Mouse (Mus musculus): ENCODE data around the gene Gbe1.

Gene Gbe1

DNA sequence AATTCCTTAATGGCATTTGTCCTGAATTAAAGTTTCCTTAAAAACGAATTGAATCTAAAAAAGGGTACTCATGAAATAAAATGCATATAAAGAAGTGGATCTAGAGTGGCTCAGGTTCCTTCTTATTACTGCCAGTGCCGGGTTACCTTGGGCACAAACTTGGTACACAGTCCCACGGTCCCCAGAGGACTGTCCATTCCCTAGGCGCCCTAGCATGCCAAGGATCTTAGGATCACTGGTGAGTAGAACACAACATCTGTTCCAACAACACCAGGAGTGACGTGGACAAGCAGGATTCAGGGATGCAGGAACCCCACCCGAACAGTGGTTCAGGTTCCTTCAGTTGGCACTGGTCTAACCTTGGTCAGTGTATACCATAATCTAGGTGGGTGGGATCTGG lies 44.6 kb downstream of the Gbe1 start:
- no peak for DNase-seq (ENCODE audit: low spot score)

DNA sequence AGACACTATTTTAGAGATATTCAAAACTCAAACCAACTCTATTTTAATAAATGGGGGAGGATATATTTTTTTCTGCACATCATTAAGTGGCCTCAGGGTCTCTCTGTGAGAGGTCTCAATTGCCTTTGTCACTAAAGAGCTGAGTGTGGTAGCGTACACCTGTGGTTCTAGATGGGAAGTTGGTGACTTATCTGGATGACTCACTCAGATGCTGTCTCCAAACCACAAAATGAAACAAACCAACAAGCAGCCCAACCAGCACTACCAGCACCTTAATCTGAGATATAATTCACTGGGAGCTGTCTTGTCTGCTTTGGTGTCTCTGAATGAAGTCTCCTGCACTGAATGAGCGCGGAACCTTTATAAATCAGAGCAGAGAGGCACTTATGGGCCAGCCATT lies 51.5 kb downstream of the Gbe1 start:
- peak; percentile 6 for DNase-seq (ENCODE audit: low spot score)

DNA sequence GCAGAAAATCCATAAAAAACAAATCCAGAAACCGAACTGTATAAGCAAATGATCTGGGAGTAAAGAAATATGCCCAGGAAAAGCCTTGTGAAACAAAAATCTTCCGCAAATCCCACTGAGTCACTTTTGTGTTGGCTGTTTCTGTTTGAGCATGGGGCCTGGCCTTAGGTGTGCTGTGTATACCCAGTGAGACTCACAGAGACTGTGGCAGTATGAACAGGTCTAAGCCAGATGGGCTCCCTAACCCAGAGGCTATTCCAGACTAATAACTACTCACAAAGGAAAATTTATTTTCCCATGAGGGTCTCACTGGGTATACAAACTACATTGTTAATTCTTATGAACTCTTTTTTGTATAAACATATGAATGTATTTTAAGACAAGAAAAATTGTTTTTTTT lies 67.3 kb downstream of the Gbe1 start:
- DNase-seq (ENCODE audit: low spot score): no peak

DNA sequence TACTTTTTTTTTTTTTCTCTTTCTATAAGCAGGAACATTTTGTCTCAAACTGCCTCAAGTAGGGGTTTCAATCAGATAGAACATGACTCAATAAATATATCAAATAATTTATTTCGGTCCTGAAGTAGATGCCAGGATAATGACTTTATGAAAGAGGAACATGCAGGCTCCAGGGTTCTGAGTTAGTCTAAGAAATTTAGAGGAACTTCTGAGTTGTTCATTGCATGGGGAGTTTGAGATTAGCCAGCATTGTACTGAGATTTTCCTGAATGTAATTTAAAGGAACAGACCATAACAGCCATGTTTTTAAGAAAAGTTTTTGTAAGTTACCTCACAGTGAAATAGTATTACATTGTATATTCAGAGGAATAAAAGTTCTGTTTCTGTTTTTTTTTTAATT lies 71.7 kb downstream of the Gbe1 start:
- DNase-seq (ENCODE audit: low spot score): no peak

- DNase-seq (ENCODE audit: low spot score): no peak
Measured at GRCm38 (mm10) chr16:70387385-70387784, 73.6 kb downstream of the Gbe1 start.

- no peak for DNase-seq (ENCODE audit: low spot score)
Measured at GRCm38 (mm10) chr16:70395276-70395675, 81.5 kb downstream of the Gbe1 start.

GRCm38 (mm10) chr16:70407780-70408179 lies 94.0 kb downstream of the Gbe1 start:
- DNase-seq (ENCODE audit: low spot score): no peak

DNA sequence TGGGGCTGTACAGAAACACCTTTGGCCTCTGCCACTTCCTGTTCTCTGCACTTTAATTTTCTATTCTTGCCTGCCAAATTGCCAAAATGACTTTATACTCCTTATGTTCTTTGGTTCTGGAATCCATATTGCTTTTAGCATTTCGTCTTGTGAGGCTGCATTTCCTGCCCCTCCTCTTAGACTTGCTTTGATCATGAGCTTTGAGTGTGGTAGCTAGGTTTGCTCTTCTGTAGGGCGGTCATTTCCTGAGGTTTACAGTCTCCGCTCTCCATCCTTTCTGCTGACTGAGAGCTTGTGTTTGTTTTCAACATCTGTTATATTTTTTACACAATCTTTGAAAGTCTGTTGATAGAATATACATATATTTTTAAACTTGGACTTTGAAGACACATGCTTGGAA lies 107.3 kb downstream of the Gbe1 start:
- peak; percentile 28 for DNase-seq (ENCODE audit: low spot score)

DNA sequence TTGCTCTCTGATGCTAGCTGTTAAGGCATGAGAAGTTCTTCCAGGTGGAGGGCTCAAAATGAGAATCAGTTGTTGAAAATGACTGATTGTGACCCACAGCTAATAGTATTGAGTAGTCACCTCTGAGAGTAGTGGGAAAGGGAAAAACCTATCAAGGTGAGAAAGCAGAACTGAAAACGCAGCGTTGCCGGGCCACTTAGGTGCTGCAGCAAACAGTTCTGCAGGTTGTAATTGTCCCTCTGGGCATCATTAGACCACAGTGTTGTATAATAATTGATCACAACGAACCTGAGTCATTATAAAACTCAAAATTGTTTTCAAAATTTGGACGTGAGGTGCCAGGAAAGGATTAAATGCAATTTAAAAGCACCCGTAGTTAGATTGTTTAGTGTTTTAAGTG lies 135.8 kb downstream of the Gbe1 start:
- no peak for DNase-seq (ENCODE audit: low spot score)

GRCm38 (mm10) chr16:70475583-70475982 lies 161.8 kb downstream of the Gbe1 start:
- DNase-seq (ENCODE audit: low spot score): no peak

- DNase-seq (ENCODE audit: low spot score): no peak
Measured at GRCm38 (mm10) chr16:70476161-70476560, 162.4 kb downstream of the Gbe1 start.

GRCm38 (mm10) chr16:70480494-70480893 lies 166.7 kb downstream of the Gbe1 start:
- DNase-seq (ENCODE audit: low spot score): no peak

DNA sequence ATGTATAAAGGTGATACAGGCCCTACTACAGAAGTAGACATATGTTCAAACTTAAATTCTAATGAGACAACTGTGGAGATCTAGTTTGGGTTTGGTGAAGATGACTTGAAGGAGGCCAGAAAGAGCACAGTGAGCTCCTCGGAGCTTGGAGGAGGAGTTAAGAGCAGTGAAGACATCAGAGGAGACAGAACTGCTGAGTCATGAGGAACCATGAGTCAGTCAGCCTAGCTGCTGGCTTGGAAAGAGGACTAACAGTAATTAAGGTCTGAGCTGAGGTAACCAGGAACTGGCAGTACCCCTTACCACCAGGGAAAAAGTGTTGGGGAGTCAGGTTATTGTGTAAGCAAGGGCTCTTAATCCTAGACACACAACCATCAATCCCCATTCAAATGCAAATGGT lies 192.7 kb downstream of the Gbe1 start:
- DNase-seq (ENCODE audit: low spot score): no peak

DNA sequence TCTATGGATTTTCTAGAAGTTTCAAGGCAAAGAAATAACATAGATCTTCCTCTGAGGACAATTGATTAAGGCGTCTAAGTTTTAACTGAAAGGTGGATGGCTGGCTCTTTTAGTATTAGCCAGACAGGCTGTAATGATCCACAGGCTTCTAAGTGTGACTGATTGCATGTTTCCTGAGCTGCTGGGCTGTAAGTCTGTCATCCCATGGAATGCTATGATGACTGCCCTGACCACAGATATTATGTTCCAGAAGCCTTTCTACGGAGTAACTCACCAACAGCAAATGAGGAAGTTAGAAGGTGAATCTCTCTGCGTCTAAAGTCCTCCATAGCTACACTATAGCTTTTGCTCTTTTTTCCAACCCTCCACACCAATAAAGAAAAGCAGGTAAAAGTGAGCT lies 197.2 kb downstream of the Gbe1 start:
- no peak for DNase-seq (ENCODE audit: low spot score)

GRCm38 (mm10) chr16:70522861-70523260 lies 209.1 kb downstream of the Gbe1 start:
- DNase-seq (ENCODE audit: low spot score): no peak

- no peak for DNase-seq (ENCODE audit: low spot score)
Measured at GRCm38 (mm10) chr16:70523566-70523965, 209.8 kb downstream of the Gbe1 start.

DNA sequence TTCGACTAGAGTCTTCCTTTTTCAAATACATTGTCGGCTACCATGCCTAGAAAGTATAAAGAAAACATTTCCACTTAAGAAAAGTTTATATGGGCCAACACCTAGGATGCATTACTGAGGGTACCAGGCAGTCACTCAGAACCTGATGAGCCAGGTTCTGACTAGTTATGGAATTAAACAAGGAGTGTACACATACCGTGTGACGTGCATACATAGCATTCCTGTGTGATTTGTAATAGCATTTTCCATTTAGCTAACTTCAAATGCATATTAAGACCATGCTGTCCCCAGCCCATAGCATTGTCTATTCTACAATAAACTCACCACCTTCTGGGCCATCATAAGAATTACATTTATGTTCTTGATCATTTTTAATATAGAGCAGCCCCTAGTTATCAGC lies 210.5 kb downstream of the Gbe1 start:
- DNase-seq (ENCODE audit: low spot score): no peak

DNA sequence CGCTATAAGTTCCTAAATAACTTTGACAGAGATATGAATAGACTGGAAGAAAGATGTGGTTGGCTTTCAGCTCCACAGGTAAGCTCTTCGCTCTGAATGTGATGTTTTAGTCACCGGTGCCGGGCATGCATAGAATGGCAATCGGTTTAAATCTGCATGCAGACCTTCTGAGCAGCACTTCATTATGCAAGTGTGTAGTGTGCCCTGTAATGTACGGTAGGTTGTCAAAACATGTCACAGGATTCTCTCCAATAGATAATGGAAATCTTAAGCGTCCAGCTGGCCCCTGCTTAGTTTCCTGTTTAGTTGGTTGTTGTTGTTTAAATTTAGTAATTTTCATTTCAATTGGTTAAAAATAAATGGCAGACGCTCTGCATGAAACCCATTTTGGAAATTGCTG lies 213.5 kb downstream of the Gbe1 start:
- DNase-seq (ENCODE audit: low spot score): no peak

DNA sequence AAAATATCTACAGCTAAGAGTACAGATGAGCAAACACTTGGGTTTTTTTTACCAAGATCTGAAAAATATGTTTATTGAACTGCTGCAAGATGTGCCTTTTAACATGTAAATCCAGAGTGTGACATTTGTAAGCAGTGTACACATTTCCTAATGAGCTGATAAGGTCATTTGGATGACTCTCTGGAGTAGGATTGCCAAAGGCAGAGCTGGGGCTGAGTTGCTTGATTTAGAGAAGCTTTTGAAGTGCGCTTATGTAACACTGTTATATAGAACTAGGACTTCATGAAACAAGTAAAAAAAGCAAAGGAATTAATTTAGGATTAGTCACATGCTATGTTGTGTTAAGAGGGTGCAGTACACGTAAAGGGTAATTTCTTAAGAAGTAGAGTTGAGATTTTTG lies 221.5 kb downstream of the Gbe1 start:
- DNase-seq (ENCODE audit: low spot score): no peak

- no peak for DNase-seq (ENCODE audit: low spot score)
Measured at GRCm38 (mm10) chr16:70550835-70551234, 237.1 kb downstream of the Gbe1 start.

DNA sequence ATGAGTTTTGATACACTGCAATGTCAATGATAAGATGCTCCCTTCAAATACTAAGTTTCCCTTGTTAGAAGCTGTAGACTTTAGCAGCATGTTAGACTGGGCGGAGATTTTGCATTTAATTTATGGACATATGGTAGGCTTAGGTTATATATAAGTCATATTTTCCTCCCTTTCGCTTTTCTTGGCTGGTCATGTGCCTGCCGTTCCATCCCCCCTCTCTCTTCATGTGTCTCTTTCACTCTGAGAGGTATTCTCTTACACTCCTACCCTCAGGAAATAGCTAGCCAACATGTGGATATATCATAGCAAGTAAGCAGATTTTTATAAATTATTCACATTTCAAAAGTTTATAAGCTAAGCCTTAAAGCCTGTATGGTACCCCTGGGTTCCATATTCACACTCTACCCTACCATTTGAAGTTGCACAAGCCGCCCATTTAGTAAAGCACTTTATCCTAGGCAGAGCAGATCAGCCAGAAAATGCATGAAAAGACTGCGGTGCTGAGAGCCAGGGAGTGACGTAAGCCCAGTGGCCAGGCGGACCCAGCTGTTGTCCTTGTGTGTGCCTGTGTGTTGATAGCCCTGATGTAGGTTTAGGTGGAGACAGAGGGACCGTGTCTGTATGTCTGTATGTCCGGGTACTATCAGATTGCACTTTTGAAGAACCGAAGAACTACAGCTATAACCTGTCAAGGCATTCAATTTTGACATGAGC lies 248.0 kb downstream of the Gbe1 start:
- DNase-seq (ENCODE audit: low spot score): no peak

DNA sequence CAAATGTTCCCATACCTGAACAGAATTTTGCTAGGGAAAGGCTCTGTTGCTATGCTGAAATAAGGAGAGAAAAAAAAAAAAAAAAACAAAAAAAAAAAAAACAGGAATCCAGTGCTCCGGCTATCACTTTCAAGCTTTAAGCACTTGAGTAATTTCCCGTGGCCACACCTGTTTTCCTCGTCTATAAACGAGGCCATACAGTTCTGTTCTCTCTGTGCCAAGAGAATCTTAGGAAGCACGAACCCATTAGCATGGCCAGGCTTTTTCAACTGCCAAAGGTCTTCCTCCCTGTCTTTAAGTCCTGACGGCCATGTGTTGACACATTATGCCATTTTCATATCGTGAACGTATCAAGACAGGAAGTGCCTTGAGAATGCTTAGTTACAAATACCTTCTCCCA lies 248.8 kb downstream of the Gbe1 start:
- DNase-seq (ENCODE audit: low spot score): no peak

DNA sequence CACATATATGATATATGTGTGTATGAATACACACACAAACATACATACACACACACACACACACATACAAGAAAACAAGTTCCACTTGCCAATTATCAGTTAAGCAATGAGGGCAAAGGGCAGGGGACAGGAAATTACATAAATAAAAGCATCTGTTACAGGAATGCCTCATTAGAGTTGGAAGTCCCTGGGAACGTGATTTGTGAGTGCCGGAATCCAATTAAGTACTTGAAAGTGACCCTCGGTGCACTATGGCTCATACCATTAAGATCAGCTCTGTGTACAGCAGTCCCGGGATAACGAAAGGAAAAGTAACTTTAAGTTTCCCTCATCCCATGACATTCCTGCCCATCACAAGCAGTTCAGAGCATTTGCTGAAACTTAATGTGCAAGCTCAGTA lies 249.7 kb downstream of the Gbe1 start:
- no peak for DNase-seq (ENCODE audit: low spot score)

Data from T-cell, adult 2 months (primary cell).